Mouse (Mus musculus): Measurements from ENCODE around the gene Fmo3.

- TF ChIP-seq POLR2A (IDR thresholded peaks at IDR 0.05; ENCODE audit: borderline replicate concordance, extremely low read depth, insufficient read depth, insufficient read length, poor library complexity, severe bottlenecking) (no peak), CTCF (IDR thresholded peaks at IDR 0.05; ENCODE audit: borderline replicate concordance, extremely low read depth, insufficient read depth, insufficient read length) (no peak)
Measured at GRCm38 (mm10) chr1:162943700-162944099, 40.6 kb downstream of the Fmo3 start.

Measured in brain, embryonic 14.5 days (tissue).